Mouse (Mus musculus): ENCODE measurements around the gene Abhd10.

DNA sequence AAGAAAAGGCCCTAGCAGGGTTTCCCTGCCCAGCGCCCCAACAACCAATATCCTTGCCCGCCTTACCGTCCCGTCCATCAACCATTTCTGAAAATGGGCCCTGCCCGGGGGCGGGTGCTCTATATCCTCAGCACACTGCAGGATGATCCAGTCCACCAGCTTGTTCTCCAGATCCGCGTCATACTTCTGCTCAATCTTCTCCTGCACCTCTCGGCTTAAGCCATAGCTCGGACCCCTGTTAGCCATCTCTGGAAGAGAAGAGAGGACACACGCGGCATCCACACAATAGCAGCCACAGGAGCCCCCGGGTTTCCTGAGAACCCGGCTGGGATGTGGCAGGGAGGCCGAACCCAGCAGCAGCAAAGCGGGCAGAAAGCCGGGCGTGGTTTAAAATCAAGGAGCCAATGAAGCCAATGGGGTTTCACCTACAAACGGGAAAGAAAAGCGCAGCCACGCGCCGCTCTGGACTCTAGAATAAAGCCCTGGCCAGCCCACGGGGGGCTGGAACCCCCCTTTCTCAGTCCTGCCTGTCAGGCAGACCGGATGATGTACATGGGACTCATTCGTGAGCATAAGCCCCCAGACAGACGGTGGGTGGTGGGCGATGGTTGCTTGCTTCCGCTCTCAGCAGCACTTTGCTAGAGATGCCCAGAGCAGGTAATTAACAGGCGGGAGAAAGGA, 18.6 kb downstream of the Abhd10 start, which contains the start of gene Tagln3:
- TF ChIP-seq CTCF (conservative IDR thresholded peaks at IDR 0.05 in 1 of 2, IDR thresholded peaks at IDR 0.05 in 1 of 2; ENCODE audit: low read depth in 2 of 2, low read length in 2 of 2) (no peak), JUND (conservative IDR thresholded peaks at IDR 0.05; ENCODE audit: low read depth, low read length) (no peak)
